Mouse (Mus musculus): Measurements from ENCODE around the gene 4930550L24Rik.

Gene 4930550L24Rik

DNA sequence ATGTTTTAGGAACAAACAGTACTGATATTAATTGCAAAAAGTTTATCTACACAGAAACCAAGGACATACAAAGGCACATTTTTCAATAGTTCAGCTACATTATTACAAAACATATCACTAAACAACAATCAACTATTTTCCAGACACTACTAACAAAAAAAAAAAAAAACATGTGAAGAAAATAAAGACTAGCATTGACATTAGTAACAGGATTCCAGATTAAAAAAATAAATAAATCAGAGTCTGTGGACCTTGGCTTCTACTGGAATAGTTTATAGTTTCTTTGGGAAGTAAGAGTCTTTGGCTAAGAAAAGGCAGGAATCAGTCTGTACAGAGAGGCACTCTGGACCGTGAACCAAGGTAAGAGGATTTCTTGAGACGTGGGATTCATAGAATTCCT, at the start of gene 4930550L24Rik:
Gene 4930550L24Rik, plus strand, starts transcription at position 301 of the 400 bp plus-strand sequence.
- no peak for DNase-seq (ENCODE audit: low read depth)

DNA sequence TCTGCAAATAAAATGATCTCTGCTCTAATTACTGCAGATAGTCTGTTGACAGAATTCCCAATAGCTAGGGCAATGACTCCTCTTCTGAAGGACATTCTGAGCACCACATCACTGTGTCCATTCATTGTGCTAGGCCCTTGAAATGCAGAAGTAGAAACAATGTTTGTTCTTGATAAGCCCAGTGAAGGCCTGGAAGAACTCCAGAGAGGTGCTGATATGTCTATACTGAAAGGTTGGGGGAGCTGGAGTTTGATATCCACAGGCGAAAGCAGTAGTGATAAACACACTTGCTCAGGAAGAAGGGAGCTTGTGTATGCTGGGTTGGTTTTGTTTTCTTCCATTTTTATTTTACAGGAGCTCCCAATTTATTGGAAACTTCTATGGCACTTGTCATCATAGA, 8.4 kb upstream of the 4930550L24Rik start:
- no peak for DNase-seq (ENCODE audit: low read depth)

DNA sequence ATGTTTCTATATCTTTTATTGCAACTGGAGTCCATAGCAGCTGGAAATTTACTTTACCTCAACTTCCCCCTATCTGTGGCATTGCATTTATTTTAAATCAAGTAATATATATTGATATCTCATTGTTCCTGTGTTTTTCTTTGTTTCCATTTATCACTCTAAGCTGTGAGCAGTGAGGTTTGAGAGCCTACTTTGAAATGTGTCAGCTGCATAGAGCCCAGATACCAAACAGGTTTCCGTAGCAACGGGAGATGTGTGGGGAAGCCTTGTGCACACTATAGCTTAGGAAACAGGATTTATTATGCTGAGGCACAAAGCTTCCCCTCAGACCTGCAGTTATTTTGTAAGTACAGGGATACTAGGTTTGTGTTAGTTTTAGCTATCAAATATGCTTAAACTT, 58.8 kb downstream of the 4930550L24Rik start:
- DNase-seq (ENCODE audit: low read depth): no peak
